Mouse (Mus musculus): ENCODE results near the gene Treh.

Gene Treh

GRCm38 (mm10) chr9:44716997-44717821 lies 44.2 kb downstream of the Treh start:
- DNase-seq: no peak

- peak; percentile 89 for DNase-seq
These were observed 44.8 kb downstream of the Treh start for GRCm38 (mm10) chr9:44717822-44718242.

GRCm38 (mm10) chr9:44718937-44719631 lies 46.1 kb downstream of the Treh start:
- DNase-seq: no peak

- DNase-seq: no peak
These were observed 46.8 kb downstream of the Treh start for GRCm38 (mm10) chr9:44719632-44720357.

- peak in 1 of 2 experiments; percentile 29 for DNase-seq
These were observed 47.5 kb downstream of the Treh start for GRCm38 (mm10) chr9:44720358-44721153.

GRCm38 (mm10) chr9:44721154-44721876 lies 48.3 kb downstream of the Treh start:
- peak; percentile 90 to 93 for DNase-seq

- no peak for DNase-seq
These were observed 48.8 kb downstream of the Treh start for GRCm38 (mm10) chr9:44721877-44722186.

- DNase-seq: no peak
These were observed 49.5 kb downstream of the Treh start for GRCm38 (mm10) chr9:44722575-44722974.

- no peak for DNase-seq
These were observed 50.0 kb downstream of the Treh start for GRCm38 (mm10) chr9:44723008-44723407.

GRCm38 (mm10) chr9:44723521-44724041 lies 50.5 kb downstream of the Treh start:
- DNase-seq: peak in 1 of 2 experiments; percentile 32

GRCm38 (mm10) chr9:44724223-44724622 lies 51.2 kb downstream of the Treh start:
- DNase-seq: peak in 1 of 2 experiments; percentile 28

- no peak for DNase-seq
These were observed 51.6 kb downstream of the Treh start for GRCm38 (mm10) chr9:44724665-44725064.

GRCm38 (mm10) chr9:44726431-44727146 lies 53.6 kb downstream of the Treh start:
- DNase-seq: peak; percentile 67 to 68

GRCm38 (mm10) chr9:44727441-44727840 lies 54.4 kb downstream of the Treh start:
- no peak for DNase-seq

GRCm38 (mm10) chr9:44732130-44732549 lies 59.1 kb downstream of the Treh start:
- DNase-seq: no peak

GRCm38 (mm10) chr9:44732921-44733530 lies 60.0 kb downstream of the Treh start:
- no peak for DNase-seq

GRCm38 (mm10) chr9:44733671-44734523 lies 60.9 kb downstream of the Treh start:
- peak in 1 of 2 experiments; percentile 40 for DNase-seq

GRCm38 (mm10) chr9:44734524-44735494 lies 61.8 kb downstream of the Treh start, which contains the start of gene Phldb1:
Phldb1 (minus strand) TSS chr9:44735198.
- DNase-seq: peak; percentile 68 to 70

Data from kidney, adult 8-10 months (tissue).